Mouse (Mus musculus) heart, postnatal 0 days (tissue): ENCODE results near the gene Zcchc14.

Source experiments
- CTCF ChIP-seq: IDR thresholded peaks from 2 replicates; pipeline ENCODE4 v1.5.1; 2016; ENCODE audit warnings: antibody characterized with exemption, control low read depth, low read depth
- EP300 ChIP-seq: IDR thresholded peaks from 2 replicates; pipeline ENCODE4 v1.6.1; 2016; ENCODE audit warnings: antibody characterized with exemption, low read depth

GRCm38 (mm10) chr8:121699936-121700335 is 47.2 kb upstream of the Zcchc14 start:
- no peak for TF ChIP-seq CTCF
- TF ChIP-seq EP300: no peak
